Comparison of ENCODE assay signal across 8 mouse cellular contexts in the genomic region with DNA sequence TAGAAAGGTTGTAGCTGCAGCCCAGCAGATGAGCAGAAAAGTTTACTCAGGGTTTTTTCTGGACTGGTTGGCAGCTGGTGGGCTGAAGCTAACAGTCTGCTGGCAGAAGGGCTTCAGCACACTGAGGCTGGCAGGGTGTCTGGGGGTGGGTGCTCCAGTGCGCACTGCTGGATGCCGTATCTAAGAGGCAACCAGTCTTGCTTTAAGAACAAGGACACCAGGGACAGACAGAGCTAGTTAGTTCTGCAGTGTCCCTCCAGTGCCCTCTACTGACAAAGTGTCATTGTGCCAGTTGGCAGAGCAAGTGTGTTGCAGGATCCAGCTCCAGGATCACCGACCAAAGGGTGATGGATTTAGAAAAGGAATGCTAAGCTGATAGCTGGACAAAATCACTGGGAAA. TPM values are rescaled to one million over a fixed set of nuclear protein-coding genes. Genes with fewer than 3 reads are reported as not detected.
DNase-seq lines count a peak whose midpoint lies in the region; ATAC-seq and TF ChIP-seq lines count a peak whose summit lies in the region.

No protein-coding gene starts in this region.

- no peaks in the 10 kb centered on the region; the same call in 1 of the 2 replicates for H3K27me3 ChIP-seq in liver, adult 2 months (ENCODE audit: control insufficient read depth, insufficient read depth, low read length)
- H3K27me3 ChIP-seq in liver, embryonic 12.5 days (replicated peaks) = peaks cover 14% of the 10 kb centered on the region
- no peaks in the 10 kb centered on the region for H3K27me3 ChIP-seq in midbrain, embryonic 16.5 days (ENCODE audit: control insufficient read depth, insufficient read depth, low read depth, low read length)
- no peaks in the 10 kb centered on the region for H3K27me3 ChIP-seq in testis, adult 2 months (ENCODE audit: control insufficient read depth, insufficient read depth, low read length)

- WGBS in liver, adult 2 months = 8% methylated on average over 3 of the region's 3 CpGs
- 16% methylated on average over 3 of the region's 3 CpGs for WGBS in liver, embryonic 12.5 days (ENCODE audit: insufficient replicate concordance)
- WGBS in midbrain, embryonic 16.5 days = 9% methylated on average over 3 of the region's 3 CpGs

- H3K4me3 ChIP-seq in liver, adult 2 months (ENCODE audit: insufficient read depth, low read depth, low read length) = no peak overlapping the region
- H3K4me3 ChIP-seq in liver, embryonic 12.5 days = no peak overlapping the region
- H3K4me3 ChIP-seq in midbrain, embryonic 16.5 days (ENCODE audit: low read depth, low read length) = no peak overlapping the region
- no peak overlapping the region for H3K4me3 ChIP-seq in testis, adult 2 months (ENCODE audit: control insufficient read depth, low read depth, low read length)

- no peaks in the 10 kb centered on the region for H3K79me2 ChIP-seq in liver, adult 2 months (ENCODE audit: control insufficient read depth, insufficient read depth, low read length)

- no peaks in the 10 kb centered on the region for H3K9me3 ChIP-seq in liver, embryonic 12.5 days (replicated peaks)
- H3K9me3 ChIP-seq in midbrain, embryonic 16.5 days (replicated peaks; ENCODE audit: control insufficient read depth, low read length, poor library complexity, severe bottlenecking) = no peaks in the 10 kb centered on the region

- TF ChIP-seq POLR2A in liver, adult 2 months (IDR thresholded peaks at IDR 0.05; ENCODE audit: extremely low read depth, insufficient read depth, low read length) = no peak
- no peak for TF ChIP-seq POLR2A in testis, adult 2 months (IDR thresholded peaks at IDR 0.05; ENCODE audit: control insufficient read depth, low read depth, low read length)

- intact Hi-C loops in left cerebral cortex, postnatal 4 days (cut with DNase I) = loop anchor here (10.0 kb wide), 1 partner anchor 231 kb away; no protein-coding TSS in a partner anchor

- ATAC-seq in liver, embryonic 12.5 days = no peak
- ATAC-seq in midbrain, embryonic 16.5 days = peak; percentile 79

- H3K36me3 ChIP-seq in liver, adult 2 months (ENCODE audit: control insufficient read depth, insufficient read depth, low read length) = no peaks in the 10 kb centered on the region
- H3K36me3 ChIP-seq in liver, embryonic 12.5 days = no peaks in the 10 kb centered on the region
- H3K36me3 ChIP-seq in midbrain, embryonic 16.5 days (ENCODE audit: control insufficient read depth, insufficient read depth, low read length) = no peaks in the 10 kb centered on the region
- H3K36me3 ChIP-seq in testis, adult 2 months (ENCODE audit: control insufficient read depth, insufficient read depth, low read length) = no peaks in the 10 kb centered on the region

- TF ChIP-seq CTCF in liver, adult 2 months (IDR thresholded peaks at IDR 0.05; ENCODE audit: low read depth, low read length) = peak; percentile 79
- peak; percentile 57; the same call in 1 of the 2 replicates for TF ChIP-seq CTCF in testis, adult 2 months (IDR thresholded peaks at IDR 0.05; ENCODE audit: control insufficient read depth, insufficient read depth, insufficient replicate concordance, low read depth, low read length)

- no peak overlapping the region for H3K27ac ChIP-seq in liver, adult 2 months (replicated peaks; ENCODE audit: insufficient read depth, low read depth, low read length)
- H3K27ac ChIP-seq in liver, embryonic 12.5 days = no peak overlapping the region
- H3K27ac ChIP-seq in midbrain, embryonic 16.5 days (ENCODE audit: low read length) = no peak overlapping the region
- no peak overlapping the region for H3K27ac ChIP-seq in testis, adult 2 months (ENCODE audit: control insufficient read depth, insufficient read depth, low read depth, low read length)

- H3K4me1 ChIP-seq in liver, adult 2 months (ENCODE audit: control insufficient read depth, insufficient read depth, low read length) = no peaks in the 10 kb centered on the region
- no peaks in the 10 kb centered on the region for H3K4me1 ChIP-seq in liver, embryonic 12.5 days
- peaks cover 9% of the 10 kb centered on the region for H3K4me1 ChIP-seq in midbrain, embryonic 16.5 days (ENCODE audit: control insufficient read depth, insufficient read depth, low read length)
- H3K4me1 ChIP-seq in testis, adult 2 months (ENCODE audit: control insufficient read depth, insufficient read depth, low read length) = no peaks in the 10 kb centered on the region

- no peak overlapping the region for H3K4me2 ChIP-seq in liver, embryonic 12.5 days
- no peak overlapping the region for H3K4me2 ChIP-seq in midbrain, embryonic 16.5 days (ENCODE audit: low read length)

- no peak overlapping the region for H3K9ac ChIP-seq in liver, adult 2 months (ENCODE audit: low read depth, low read length)
- no peak overlapping the region for H3K9ac ChIP-seq in liver, embryonic 12.5 days
- H3K9ac ChIP-seq in midbrain, embryonic 16.5 days (ENCODE audit: low read depth, low read length) = no peak overlapping the region

- peak; percentile 85 for DNase-seq in liver, adult 2 months (ENCODE audit: extremely low read depth, low read depth, low spot score)
- peak; percentile 59 for DNase-seq in cerebellum, adult 9-11 months
- DNase-seq in frontal cortex, postnatal 25 days (ENCODE audit: low spot score in 2 of 2) = peak; percentile 41 to 55
- DNase-seq in kidney, adult 18-20 months = peak; percentile 77
- peak; percentile 62 for DNase-seq in left cerebral cortex, postnatal 4 days

RNA-seq across cellular contexts. Expression of gene Spp1, which starts 11.2 kb away (rescaled TPM):
- 29.8 and 39.8 TPM in 2 replicates for total RNA-seq in liver, adult 2 months (2014; rRNA removed)
- 16.7 and 19.3 TPM in 2 replicates for polyA plus RNA-seq in liver, adult 2 months (2012; rRNA removed)
- 2.0 and 2.6 TPM in 2 replicates for polyA plus RNA-seq in liver, embryonic 12.5 days (2016; fragmentation: Nextera tagmentation; extraction: Ambion mirVana)
- total RNA-seq in left cerebral cortex, postnatal 4 days (2021) = 10 to 100 TPM in 1 of 2 experiments, 1 to 10 TPM in 1; 6.7 to 11.5 TPM
- 12.0 and 49.9 TPM in 2 replicates for polyA plus RNA-seq in midbrain, embryonic 16.5 days (2015; fragmentation: Nextera tagmentation; extraction: Ambion mirVana)
- 0.83 and 0.89 TPM in 2 replicates for polyA plus RNA-seq in testis, adult 2 months (2012; rRNA removed)

RNA-seq across cellular contexts. Expression of gene Pkd2, which starts 13.1 kb away (rescaled TPM):
- 11.1 and 11.2 TPM in 2 replicates for total RNA-seq in liver, adult 2 months (2014; rRNA removed)
- polyA plus RNA-seq in liver, adult 2 months (2012; rRNA removed) = 5.7 and 5.8 TPM in 2 replicates
- polyA plus RNA-seq in liver, embryonic 12.5 days (2016; fragmentation: Nextera tagmentation; extraction: Ambion mirVana) = 4.1 and 4.3 TPM in 2 replicates
- total RNA-seq in left cerebral cortex, postnatal 4 days (2021) = 10 to 100 TPM; 28.1 to 29.4 TPM
- 7.6 and 8.1 TPM in 2 replicates for polyA plus RNA-seq in midbrain, embryonic 16.5 days (2015; fragmentation: Nextera tagmentation; extraction: Ambion mirVana)
- polyA plus RNA-seq in testis, adult 2 months (2012; rRNA removed) = 6.8 and 8.6 TPM in 2 replicates
